Mouse (Mus musculus) liver, embryonic 11.5 days (tissue): ENCODE results near the gene Siah1a. TPM values are rescaled to one million over a fixed set of nuclear protein-coding genes. Genes with fewer than 3 reads are reported as not detected.

Experiments used
- ATAC-seq: fragments of 200-750 bp; cut with Nextera tagmentation; replicated peaks from 2 replicates; pipeline ENCODE4 v1.8.0; 2017; ENCODE audit warnings: moderate number of reproducible peaks, mild to moderate bottlenecking, moderate TSS enrichment, moderate library complexity; ENCODE audit not compliant: low FRiP score
- DNase-seq: peaks from one replicate; pipeline ENCODE4 v3.0.0-alpha.2; 2017; ENCODE audit warnings: low spot score
- H3K27ac ChIP-seq: fragments of 300-500 bp; sonication (generic); 2 replicates; pipeline ENCODE4 v1.5.1; 2014; ENCODE audit warnings: mild to moderate bottlenecking, low read depth, low read length, control low read depth
- H3K27me3 ChIP-seq: fragments of 300-500 bp; sonication (generic); replicated peaks from 2 replicates; pipeline ENCODE4 v1.6.1; 2014; ENCODE audit warnings: low read length, mixed read lengths; ENCODE audit not compliant: control insufficient read depth, insufficient read depth
- H3K36me3 ChIP-seq: fragments of 300-500 bp; sonication (generic); 2 replicates; pipeline ENCODE4 v1.6.1; 2014; ENCODE audit warnings: mild to moderate bottlenecking, low read length, moderate library complexity, mixed read lengths; ENCODE audit not compliant: control insufficient read depth, insufficient read depth
- H3K4me1 ChIP-seq: fragments of 300-500 bp; sonication (generic); replicated peaks from 2 replicates; pipeline ENCODE4 v1.6.1; 2014; ENCODE audit warnings: low read length, mixed read lengths; ENCODE audit not compliant: control insufficient read depth, insufficient read depth
- H3K4me2 ChIP-seq: fragments of 300-500 bp; sonication (generic); 2 replicates; pipeline ENCODE4 v1.6.1; 2014; ENCODE audit warnings: mild to moderate bottlenecking, control low read depth, moderate library complexity
- H3K4me3 ChIP-seq: fragments of 300-500 bp; sonication (generic); 2 replicates; pipeline ENCODE4 v1.5.1; 2014; ENCODE audit warnings: low read depth, low read length, control low read depth
- H3K9ac ChIP-seq: fragments of 300-500 bp; sonication (generic); 2 replicates; pipeline ENCODE4 v1.6.1; 2014; ENCODE audit warnings: low read depth, low read length, control low read depth
- H3K9me3 ChIP-seq: fragments of 300-500 bp; sonication (generic); 2 replicates; pipeline ENCODE4 v1.6.1; 2016; ENCODE audit warnings: low read length, inconsistent platforms, mixed read lengths; ENCODE audit not compliant: control insufficient read depth
- WGBS: fragments of 180-500 bp; shearing (Covaris S2); extraction: QIAGEN DNeasy Blood & Tissue Kit; methylation state at CpG from one replicate; pipeline ENCODE4 v1.1.7; 2014; 5-methylcytosine and 5-hydroxymethylcytosine counted together
- polyA plus RNA-seq: library from polyadenylated mRNA; unstranded; fragments of >200 nt; fragmentation: Nextera tagmentation; extraction: Ambion mirVana; gene quantifications from 2 replicates; pipeline ENCODE4 v1.2.1, GENCODE M21; 2014

The Siah1a gene
- polyA plus RNA-seq, 1 experiment from 2014 or later = 28.0 TPM

- H3K4me1 ChIP-seq = no peaks in the 10 kb centered on the region
- no peak overlapping the region for H3K4me3 ChIP-seq
- ATAC-seq = no peak
- no peaks in the 10 kb centered on the region for H3K36me3 ChIP-seq
- no peak overlapping the region for H3K9ac ChIP-seq
- WGBS = 83% methylated on average over 1 of the region's 1 CpGs
- H3K27me3 ChIP-seq = no peaks in the 10 kb centered on the region; the same call in 1 of the 2 replicates
- no peak overlapping the region for H3K4me2 ChIP-seq
- no peak overlapping the region for H3K27ac ChIP-seq
- no peak for DNase-seq
- H3K9me3 ChIP-seq = no peaks in the 10 kb centered on the region
Observed at GRCm38 (mm10) chr8:86769945-86770715, 24.4 kb upstream of the Siah1a start.

GRCm38 (mm10) chr8:86768499-86768898 is 22.8 kb upstream of the Siah1a start:
- ATAC-seq = no peak
- Histone ChIP-seq H3K36me3 (no peaks in the 10 kb centered on the region), H3K4me1 (no peaks in the 10 kb centered on the region), H3K27me3 (no peaks in the 10 kb centered on the region; the same call in 1 of the 2 replicates), H3K4me3 (no peak overlapping the region), H3K4me2 (no peak overlapping the region), H3K27ac (no peak overlapping the region), H3K9ac (no peak overlapping the region), H3K9me3 (no peaks in the 10 kb centered on the region)
- 69% methylated on average over 5 of the region's 5 CpGs for WGBS
- no peak for DNase-seq

- ATAC-seq = no peak
- Histone ChIP-seq H3K27ac (no peak overlapping the region), H3K27me3 (peaks cover 7% of the 10 kb centered on the region; the same call in 1 of the 2 replicates), H3K9ac (no peak overlapping the region), H3K9me3 (no peaks in the 10 kb centered on the region), H3K4me1 (no peaks in the 10 kb centered on the region), H3K4me2 (no peak overlapping the region), H3K4me3 (no peak overlapping the region), H3K36me3 (no peaks in the 10 kb centered on the region)
- DNase-seq = no peak
- 83% methylated on average over 9 of the region's 9 CpGs for WGBS
Observed at GRCm38 (mm10) chr8:86766548-86767211, 20.9 kb upstream of the Siah1a start.

DNA sequence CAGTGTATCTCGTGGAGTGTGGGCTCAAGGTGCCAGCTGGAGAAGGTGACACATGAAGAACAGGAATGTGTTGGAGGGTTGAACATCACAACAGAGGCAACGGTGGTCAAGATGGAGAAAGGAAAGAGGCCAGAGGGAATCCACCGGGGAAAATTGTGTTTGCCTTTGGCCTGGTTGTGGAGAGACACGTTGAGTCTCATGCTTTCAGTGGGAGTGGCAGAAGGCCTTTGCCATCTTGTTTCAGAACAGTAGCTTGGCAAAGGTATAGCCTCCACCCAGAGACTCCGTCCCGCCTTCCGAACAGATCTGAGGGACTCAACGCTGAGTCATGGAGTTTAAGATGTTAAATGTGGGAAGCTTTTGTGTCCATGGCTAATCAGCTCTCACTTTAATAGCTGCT is 19.9 kb upstream of the Siah1a start:
- no peak overlapping the region for H3K27ac ChIP-seq
- 87% methylated on average over 8 of the region's 8 CpGs for WGBS
- peaks cover 7% of the 10 kb centered on the region; the same call in 1 of the 2 replicates for H3K27me3 ChIP-seq
- no peaks in the 10 kb centered on the region for H3K4me1 ChIP-seq
- H3K4me3 ChIP-seq = no peak overlapping the region
- no peaks in the 10 kb centered on the region for H3K9me3 ChIP-seq
- DNase-seq = no peak
- no peak overlapping the region for H3K4me2 ChIP-seq
- H3K36me3 ChIP-seq = no peaks in the 10 kb centered on the region
- no peak for ATAC-seq
- no peak overlapping the region for H3K9ac ChIP-seq

DNA sequence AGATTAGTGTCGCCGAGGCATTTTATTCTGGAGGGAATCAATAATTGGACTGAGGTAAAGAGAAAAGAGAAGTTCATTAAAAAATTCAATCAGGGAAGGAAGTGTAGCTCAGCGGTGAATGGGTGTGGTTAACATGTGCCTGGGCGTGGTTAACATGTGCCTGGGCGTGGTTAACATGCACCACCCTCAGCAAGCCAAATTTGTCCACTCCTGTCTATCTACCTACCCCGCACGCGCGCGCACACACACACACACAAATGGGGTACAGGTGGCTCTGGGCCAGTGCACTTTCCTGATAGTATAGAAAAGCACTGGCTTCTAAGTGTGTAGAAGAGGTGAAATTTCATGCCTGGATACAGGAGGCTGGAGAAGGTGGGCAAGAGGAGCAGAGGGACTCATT is 19.4 kb upstream of the Siah1a start:
- Histone ChIP-seq H3K9me3 (no peaks in the 10 kb centered on the region), H3K9ac (no peak overlapping the region), H3K36me3 (no peaks in the 10 kb centered on the region), H3K4me2 (no peak overlapping the region), H3K27me3 (peaks cover 7% of the 10 kb centered on the region; the same call in 1 of the 2 replicates), H3K4me1 (no peaks in the 10 kb centered on the region), H3K4me3 (no peak overlapping the region), H3K27ac (no peak overlapping the region)
- DNase-seq (no peak), ATAC-seq (peak; percentile 78)
- WGBS = 75% methylated on average over 10 of the region's 10 CpGs

- Histone ChIP-seq H3K27ac (no peak overlapping the region), H3K36me3 (no peaks in the 10 kb centered on the region), H3K27me3 (peaks cover 7% of the 10 kb centered on the region; the same call in 1 of the 2 replicates), H3K9ac (no peak overlapping the region), H3K4me3 (no peak overlapping the region), H3K4me2 (no peak overlapping the region), H3K4me1 (0 out of 2 replicates have a peak, but pooled peaks cover 4% of the 10 kb centered on the region), H3K9me3 (no peaks in the 10 kb centered on the region)
- ATAC-seq = no peak
- no peak for DNase-seq
- WGBS = 70% methylated on average over 5 of the region's 5 CpGs
Observed at GRCm38 (mm10) chr8:86762806-86763205, 17.1 kb upstream of the Siah1a start.

DNA sequence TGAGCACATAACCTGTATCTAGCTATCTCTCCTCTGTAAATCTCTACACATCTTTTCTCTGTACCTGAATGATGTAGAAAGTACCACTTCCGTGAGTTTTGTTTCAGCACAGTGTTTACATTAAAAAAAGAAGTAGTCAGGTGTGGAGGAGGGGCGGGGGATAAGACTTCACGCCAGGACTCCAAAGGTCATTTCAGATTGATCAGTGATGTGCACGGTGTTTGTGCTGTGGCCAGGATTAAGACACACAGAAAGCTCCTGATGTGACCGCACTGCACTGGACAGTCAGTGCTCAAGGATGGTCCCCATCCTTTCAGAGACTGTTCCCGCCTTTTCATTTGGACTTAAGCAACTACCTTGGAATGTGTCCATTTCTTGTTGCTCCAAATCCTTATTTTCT is 15.0 kb upstream of the Siah1a start:
- 64% methylated on average over 6 of the region's 6 CpGs for WGBS
- peaks cover 7% of the 10 kb centered on the region; the same call in 1 of the 2 replicates for H3K27me3 ChIP-seq

GRCm38 (mm10) chr8:86759090-86759491 is 13.4 kb upstream of the Siah1a start:
- Histone ChIP-seq H3K4me2 (peak overlapping the region; percentile 23; the same call in 1 of the 2 replicates), H3K27me3 (peaks cover 7% of the 10 kb centered on the region; the same call in 1 of the 2 replicates), H3K4me1 (0 out of 2 replicates have a peak, but pooled peaks cover 4% of the 10 kb centered on the region), H3K9me3 (no peaks in the 10 kb centered on the region), H3K36me3 (no peaks in the 10 kb centered on the region), H3K27ac (0 out of 2 replicates have a peak overlapping the region, but pooled peaks have one; percentile 26), H3K4me3 (no peak overlapping the region), H3K9ac (no peak overlapping the region)
- WGBS = 32% methylated on average over 4 of the region's 4 CpGs
- ATAC-seq (peak; percentile 90), DNase-seq (no peak)

More for the DNA sequence above, 15.0 kb upstream of the Siah1a start:
- H3K27ac ChIP-seq = no peak overlapping the region
- H3K4me3 ChIP-seq = no peak overlapping the region
- no peaks in the 10 kb centered on the region for H3K36me3 ChIP-seq
- no peak overlapping the region for H3K9ac ChIP-seq
- H3K4me2 ChIP-seq = no peak overlapping the region
- 0 out of 2 replicates have a peak, but pooled peaks cover 4% of the 10 kb centered on the region for H3K4me1 ChIP-seq
- DNase-seq (no peak), ATAC-seq (no peak)
- H3K9me3 ChIP-seq = no peaks in the 10 kb centered on the region
